Mouse (Mus musculus): Measurements from ENCODE around the gene Adssl1.

The Adssl1 gene

GRCm38 (mm10) chr12:112679027-112679996 is 59.5 kb downstream of the Adssl1 start:
- DNase-seq = no peak

GRCm38 (mm10) chr12:112683351-112683750 is 63.5 kb downstream of the Adssl1 start:
- DNase-seq = no peak

- no peak for DNase-seq
Observed at GRCm38 (mm10) chr12:112688458-112688857, 68.6 kb downstream of the Adssl1 start.

All from cerebellum, postnatal 36 days (tissue).